Mouse (Mus musculus) activated CD4-positive, CD25-positive, alpha-beta regulatory T cell, adult 9 weeks (primary cell): Measurements from ENCODE around the gene Esp22. TPM values are rescaled to one million over a fixed set of nuclear protein-coding genes. Genes with fewer than 3 reads are reported as not detected.

Source experiments
- polyA plus RNA-seq: library from polyadenylated mRNA; unstranded; fragments of 100-300 nt; shearing (Covaris generic); gene quantifications from one replicate; pipeline ENCODE4 v1.2.1, GENCODE M21; 2017

Esp22 gene
- not detected for polyA plus RNA-seq

DNA sequence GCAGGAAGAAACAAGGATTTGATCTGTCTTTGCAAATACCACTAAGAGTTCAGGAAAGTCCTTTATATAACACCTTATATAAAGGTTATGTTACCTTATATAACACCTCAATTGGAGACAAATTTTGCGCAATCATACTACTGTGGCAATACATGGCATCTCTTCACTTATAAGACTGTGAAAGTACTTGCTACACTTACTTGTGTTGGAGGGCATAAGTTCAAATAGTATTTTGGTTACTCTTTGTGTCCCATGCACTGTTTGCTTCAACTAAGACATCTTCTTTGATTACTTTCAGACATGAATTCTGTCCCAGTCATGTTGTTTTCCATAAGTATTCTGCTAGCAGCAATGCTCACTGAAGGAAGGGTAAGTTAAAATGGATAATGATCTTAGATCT lies at the start of gene Esp22:
Esp22 (plus strand) TSS at position 301 of the 400 bp plus-strand sequence.

GRCm38 (mm10) chr17:39076937-39077336 lies 18.2 kb upstream of the Esp22 start, which contains the start of gene Esp23:
Gene Esp23, minus strand, starts transcription at chr17:39077037.

Other genes with a start within 250 kb of the Esp22 start
- not detected for gene Esp24, start 58.6 kb upstream of the Esp22 start, polyA plus RNA-seq
- not detected for gene Gm21903, start 52.0 kb upstream of the Esp22 start, polyA plus RNA-seq
- gene Esp23, start 18.3 kb upstream of the Esp22 start, polyA plus RNA-seq: not detected